Mouse (Mus musculus): Measurements from ENCODE around the gene Asb8. TPM values are rescaled to one million over a fixed set of nuclear protein-coding genes. Genes with fewer than 3 reads are reported as not detected.

Gene Asb8
- polyA plus RNA-seq, 1 experiment = 52.2 TPM

DNA sequence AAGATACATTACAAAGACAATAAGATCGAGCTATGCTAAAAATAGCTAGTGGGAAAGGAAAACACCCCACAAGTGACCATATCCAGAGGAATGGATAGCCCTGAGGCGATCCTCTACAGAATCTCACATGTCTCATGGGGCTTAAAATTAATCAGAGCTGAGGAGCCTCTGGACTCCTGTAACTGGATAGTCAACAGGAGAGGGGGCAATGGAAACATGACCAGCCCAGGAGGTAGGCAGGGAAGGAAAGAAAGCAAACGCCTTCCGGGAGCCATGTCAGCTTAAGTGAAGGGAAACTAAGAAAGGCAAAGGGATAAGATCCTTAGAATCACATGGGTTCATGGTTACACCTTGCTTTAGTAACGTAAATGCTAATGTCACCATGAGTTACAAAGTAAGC is 24.6 kb downstream of the Asb8 start:
- WGBS = 97% methylated on average over 5 of the region's 5 CpGs
- H3K27me3 ChIP-seq (ENCODE audit: control insufficient read depth, insufficient read depth, low read length) = no peaks in the 10 kb centered on the region
- no peak for TF ChIP-seq POLR2A (IDR thresholded peaks at IDR 0.05; ENCODE audit: control insufficient read depth, extremely low read depth, insufficient read depth, low read length, poor library complexity)
- TF ChIP-seq CTCF (IDR thresholded peaks at IDR 0.05; ENCODE audit: borderline replicate concordance, control insufficient read depth, extremely low read depth, insufficient read depth, low read length, poor library complexity) = no peak
- DNase-seq = no peak
- no peak overlapping the region for H3K27ac ChIP-seq (ENCODE audit: control insufficient read depth, insufficient read depth, low read length)
- no peak overlapping the region for H3K4me3 ChIP-seq (ENCODE audit: control insufficient read depth, insufficient read depth, low read length)
- peaks cover 23% of the 10 kb centered on the region for H3K36me3 ChIP-seq (ENCODE audit: control insufficient read depth, insufficient read depth, low read length)
- H3K4me1 ChIP-seq (replicated peaks; ENCODE audit: control insufficient read depth, insufficient read depth, low read length) = peaks cover 9% of the 10 kb centered on the region

DNA sequence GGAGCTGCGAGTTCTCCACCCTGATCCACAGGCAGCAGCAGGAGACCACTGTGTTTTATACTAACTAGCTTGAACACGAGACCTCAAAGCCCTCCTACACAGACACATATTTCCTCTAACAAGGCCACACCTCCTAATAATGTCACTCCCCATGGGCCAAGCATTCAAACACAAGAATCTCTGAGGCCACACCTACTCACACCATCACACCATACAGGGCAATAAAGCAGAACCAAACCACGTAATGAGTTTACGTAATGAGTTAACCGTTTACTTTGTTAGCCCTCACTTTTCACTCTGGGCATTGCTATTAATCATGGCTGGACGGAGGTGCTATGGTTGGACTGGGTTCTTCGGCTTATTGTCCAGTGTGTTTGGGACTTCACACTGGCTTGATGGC is 25.7 kb downstream of the Asb8 start:
- Histone ChIP-seq H3K36me3 (ENCODE audit: control insufficient read depth, insufficient read depth, low read length) (peaks cover 32% of the 10 kb centered on the region), H3K27me3 (ENCODE audit: control insufficient read depth, insufficient read depth, low read length) (no peaks in the 10 kb centered on the region), H3K4me3 (ENCODE audit: control insufficient read depth, insufficient read depth, low read length) (no peak overlapping the region), H3K4me1 (replicated peaks; ENCODE audit: control insufficient read depth, insufficient read depth, low read length) (peaks cover 3% of the 10 kb centered on the region), H3K27ac (ENCODE audit: control insufficient read depth, insufficient read depth, low read length) (no peak overlapping the region)
- WGBS = 89% methylated on average over 7 of the region's 7 CpGs
- no peak for DNase-seq
- no peak for TF ChIP-seq POLR2A (IDR thresholded peaks at IDR 0.05; ENCODE audit: control insufficient read depth, extremely low read depth, insufficient read depth, low read length, poor library complexity)
- no peak for TF ChIP-seq CTCF (IDR thresholded peaks at IDR 0.05; ENCODE audit: borderline replicate concordance, control insufficient read depth, extremely low read depth, insufficient read depth, low read length, poor library complexity)

DNA sequence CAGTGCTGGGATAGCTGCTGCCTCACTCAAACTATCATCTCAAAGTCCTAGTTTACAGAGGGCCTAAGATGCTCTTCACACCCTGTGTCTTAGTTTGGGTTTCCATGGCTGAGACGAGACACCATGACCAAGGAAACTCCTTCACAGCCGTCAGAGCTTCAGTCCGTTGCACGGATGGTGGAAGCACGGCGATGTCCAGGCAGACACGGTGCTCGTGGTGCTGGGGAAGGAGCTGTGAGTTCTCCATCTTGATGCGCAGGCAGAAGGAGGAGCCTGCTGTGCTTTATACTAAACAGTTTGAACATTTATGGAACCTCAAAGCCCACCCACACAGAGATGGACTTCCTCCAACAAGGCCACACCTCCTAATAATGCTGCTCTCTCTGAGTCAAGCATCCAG is 28.6 kb downstream of the Asb8 start:
- no peak overlapping the region for H3K4me3 ChIP-seq (ENCODE audit: control insufficient read depth, insufficient read depth, low read length)
- 94% methylated on average over 9 of the region's 9 CpGs for WGBS

DNA sequence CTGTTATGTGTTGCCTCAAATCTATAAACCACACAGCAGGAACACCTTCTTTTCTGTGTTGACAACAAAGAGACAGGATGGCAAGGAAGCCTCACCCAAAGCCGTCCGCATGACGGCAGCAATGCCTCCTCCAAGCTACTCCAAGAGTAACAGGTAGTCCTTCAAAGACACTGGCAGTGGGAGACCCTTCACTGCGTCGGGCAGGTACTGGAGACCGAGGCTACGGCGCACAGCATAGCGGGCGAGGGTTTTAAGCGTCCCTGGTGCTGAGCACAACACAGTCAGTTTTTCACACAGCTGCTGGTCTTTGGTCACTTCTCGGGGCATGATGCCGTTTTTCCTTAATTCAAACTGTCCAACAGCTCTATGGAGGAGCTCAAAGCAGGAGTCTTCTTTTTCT is 29.8 kb downstream of the Asb8 start:
- H3K4me3 ChIP-seq (ENCODE audit: control insufficient read depth, insufficient read depth, low read length) = no peak overlapping the region
- H3K27ac ChIP-seq (ENCODE audit: control insufficient read depth, insufficient read depth, low read length) = no peak overlapping the region
- H3K27me3 ChIP-seq (ENCODE audit: control insufficient read depth, insufficient read depth, low read length) = no peaks in the 10 kb centered on the region
- H3K4me1 ChIP-seq (replicated peaks; ENCODE audit: control insufficient read depth, insufficient read depth, low read length) = no peaks in the 10 kb centered on the region
- no peak for DNase-seq
- TF ChIP-seq POLR2A (IDR thresholded peaks at IDR 0.05; ENCODE audit: control insufficient read depth, extremely low read depth, insufficient read depth, low read length, poor library complexity) (no peak), CTCF (IDR thresholded peaks at IDR 0.05; ENCODE audit: borderline replicate concordance, control insufficient read depth, extremely low read depth, insufficient read depth, low read length, poor library complexity) (no peak)
- peaks cover 35% of the 10 kb centered on the region for H3K36me3 ChIP-seq (ENCODE audit: control insufficient read depth, insufficient read depth, low read length)
- WGBS = 96% methylated on average over 13 of the region's 13 CpGs

More for the DNA sequence above, 28.6 kb downstream of the Asb8 start:
- DNase-seq = no peak
- Histone ChIP-seq H3K4me1 (replicated peaks; ENCODE audit: control insufficient read depth, insufficient read depth, low read length) (no peaks in the 10 kb centered on the region), H3K27me3 (ENCODE audit: control insufficient read depth, insufficient read depth, low read length) (no peaks in the 10 kb centered on the region), H3K27ac (ENCODE audit: control insufficient read depth, insufficient read depth, low read length) (no peak overlapping the region), H3K36me3 (ENCODE audit: control insufficient read depth, insufficient read depth, low read length) (peaks cover 42% of the 10 kb centered on the region)
- TF ChIP-seq CTCF (IDR thresholded peaks at IDR 0.05; ENCODE audit: borderline replicate concordance, control insufficient read depth, extremely low read depth, insufficient read depth, low read length, poor library complexity) (no peak), POLR2A (IDR thresholded peaks at IDR 0.05; ENCODE audit: control insufficient read depth, extremely low read depth, insufficient read depth, low read length, poor library complexity) (no peak)

- no peak for TF ChIP-seq CTCF (IDR thresholded peaks at IDR 0.05; ENCODE audit: borderline replicate concordance, control insufficient read depth, extremely low read depth, insufficient read depth, low read length, poor library complexity)
- TF ChIP-seq POLR2A (IDR thresholded peaks at IDR 0.05; ENCODE audit: control insufficient read depth, extremely low read depth, insufficient read depth, low read length, poor library complexity) = no peak
- no peaks in the 10 kb centered on the region for H3K27me3 ChIP-seq (ENCODE audit: control insufficient read depth, insufficient read depth, low read length)
- no peak for DNase-seq
- no peak overlapping the region for H3K4me3 ChIP-seq (ENCODE audit: control insufficient read depth, insufficient read depth, low read length)
- peaks cover 34% of the 10 kb centered on the region for H3K36me3 ChIP-seq (ENCODE audit: control insufficient read depth, insufficient read depth, low read length)
- no peaks in the 10 kb centered on the region for H3K4me1 ChIP-seq (replicated peaks; ENCODE audit: control insufficient read depth, insufficient read depth, low read length)
- 92% methylated on average over 3 of the region's 3 CpGs for WGBS
- no peak overlapping the region for H3K27ac ChIP-seq (ENCODE audit: control insufficient read depth, insufficient read depth, low read length)
These were observed 30.8 kb downstream of the Asb8 start for GRCm38 (mm10) chr15:98134666-98135065.

DNA sequence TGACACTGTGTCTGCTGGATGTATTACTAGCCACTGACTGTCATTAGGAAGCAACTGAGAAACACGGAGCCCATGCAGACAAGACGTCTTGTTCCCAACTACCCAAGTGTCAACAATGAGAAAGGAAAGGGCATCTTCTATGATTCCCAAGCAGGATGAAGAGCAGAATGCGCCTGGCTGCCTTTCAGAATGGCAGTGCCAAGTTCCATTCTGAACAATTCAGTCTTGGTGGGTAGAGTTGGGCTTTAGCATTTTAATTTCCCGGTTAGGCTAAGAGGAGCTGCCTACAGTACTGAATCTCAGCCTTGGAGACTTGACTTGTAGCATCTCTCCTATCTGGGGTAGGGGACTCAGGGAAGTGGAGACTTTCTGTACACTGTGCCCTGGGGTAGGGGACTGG is 31.4 kb downstream of the Asb8 start:
- no peak for TF ChIP-seq POLR2A (IDR thresholded peaks at IDR 0.05; ENCODE audit: control insufficient read depth, extremely low read depth, insufficient read depth, low read length, poor library complexity)
- TF ChIP-seq CTCF (IDR thresholded peaks at IDR 0.05; ENCODE audit: borderline replicate concordance, control insufficient read depth, extremely low read depth, insufficient read depth, low read length, poor library complexity) = no peak
- Histone ChIP-seq H3K4me1 (replicated peaks; ENCODE audit: control insufficient read depth, insufficient read depth, low read length) (no peaks in the 10 kb centered on the region), H3K36me3 (ENCODE audit: control insufficient read depth, insufficient read depth, low read length) (peaks cover 34% of the 10 kb centered on the region), H3K27ac (ENCODE audit: control insufficient read depth, insufficient read depth, low read length) (no peak overlapping the region), H3K27me3 (ENCODE audit: control insufficient read depth, insufficient read depth, low read length) (no peaks in the 10 kb centered on the region), H3K4me3 (ENCODE audit: control insufficient read depth, insufficient read depth, low read length) (no peak overlapping the region)
- WGBS = 93% methylated on average over 4 of the region's 4 CpGs
- no peak for DNase-seq

- H3K36me3 ChIP-seq (ENCODE audit: control insufficient read depth, insufficient read depth, low read length) = peaks cover 34% of the 10 kb centered on the region
- 92% methylated on average over 3 of the region's 3 CpGs for WGBS
- DNase-seq = no peak
- TF ChIP-seq CTCF (IDR thresholded peaks at IDR 0.05; ENCODE audit: borderline replicate concordance, control insufficient read depth, extremely low read depth, insufficient read depth, low read length, poor library complexity) (no peak), POLR2A (IDR thresholded peaks at IDR 0.05; ENCODE audit: control insufficient read depth, extremely low read depth, insufficient read depth, low read length, poor library complexity) (no peak)
- no peak overlapping the region for H3K27ac ChIP-seq (ENCODE audit: control insufficient read depth, insufficient read depth, low read length)
- no peaks in the 10 kb centered on the region for H3K4me1 ChIP-seq (replicated peaks; ENCODE audit: control insufficient read depth, insufficient read depth, low read length)
- H3K27me3 ChIP-seq (ENCODE audit: control insufficient read depth, insufficient read depth, low read length) = no peaks in the 10 kb centered on the region
- no peak overlapping the region for H3K4me3 ChIP-seq (ENCODE audit: control insufficient read depth, insufficient read depth, low read length)
These were observed 32.0 kb downstream of the Asb8 start for GRCm38 (mm10) chr15:98133471-98133870.
